Mouse (Mus musculus) stomach, embryonic 16.5 days (tissue): ENCODE data around the gene Cabin1. TPM values are rescaled to one million over a fixed set of nuclear protein-coding genes. Genes with fewer than 3 reads are reported as not detected.
A peak's percentile ranks its signal among the peaks of the same experiment; 100 is the strongest.

Experiments
- ATAC-seq: fragments of 200-750 bp; cut with Nextera tagmentation; 2 replicates; pipeline ENCODE4 v1.8.0; 2017; ENCODE audit warnings: moderate number of reproducible peaks, moderate TSS enrichment; ENCODE audit not compliant: insufficient read depth, low FRiP score
- H3K27ac ChIP-seq: fragments of 300-500 bp; sonication (generic); 2 replicates; pipeline ENCODE4 v1.5.1; 2014; ENCODE audit warnings: low read length
- H3K27me3 ChIP-seq: fragments of 300-500 bp; sonication (generic); 2 replicates; pipeline ENCODE4 v1.6.1; 2014; ENCODE audit warnings: low read length, control low read depth, mixed read lengths; ENCODE audit not compliant: control insufficient read depth, insufficient read depth
- H3K36me3 ChIP-seq: fragments of 300-500 bp; sonication (generic); 2 replicates; pipeline ENCODE4 v1.6.1; 2014; ENCODE audit warnings: low read length; ENCODE audit not compliant: control insufficient read depth, insufficient read depth
- H3K4me1 ChIP-seq: fragments of 300-500 bp; sonication (generic); 2 replicates; pipeline ENCODE4 v1.6.1; 2014; ENCODE audit warnings: low read length, control low read depth, mixed read lengths; ENCODE audit not compliant: control insufficient read depth, insufficient read depth
- H3K4me2 ChIP-seq: fragments of 300-500 bp; sonication (generic); 2 replicates; pipeline ENCODE4 v1.6.1; 2014; ENCODE audit warnings: low read depth, low read length, mixed read lengths
- H3K4me3 ChIP-seq: fragments of 300-500 bp; sonication (generic); replicated peaks from 2 replicates; pipeline ENCODE4 v1.5.1; 2014; ENCODE audit warnings: mild to moderate bottlenecking, low read length
- H3K9ac ChIP-seq: fragments of 300-500 bp; sonication (generic); 2 replicates; pipeline ENCODE4 v1.6.1; 2014; ENCODE audit warnings: low read length
- H3K9me3 ChIP-seq: fragments of 300-500 bp; sonication (generic); replicated peaks from 2 replicates; pipeline ENCODE4 v1.6.1; 2016; ENCODE audit warnings: low read length, control low read depth; ENCODE audit not compliant: control insufficient read depth
- WGBS: fragments of 180-500 bp; shearing (Covaris S2); extraction: QIAGEN DNeasy Blood & Tissue Kit; methylation state at CpG from one replicate; pipeline ENCODE4 v1.1.7; 2014; 5-methylcytosine and 5-hydroxymethylcytosine counted together
- polyA plus RNA-seq: library from polyadenylated mRNA; unstranded; fragments of >200 nt; fragmentation: Nextera tagmentation; extraction: Ambion mirVana; gene quantifications from 2 replicates; pipeline ENCODE4 v1.2.1, GENCODE M21; 2015

The Cabin1 gene
- polyA plus RNA-seq, 1 experiment from 2014 or later = 34.0 TPM

DNA sequence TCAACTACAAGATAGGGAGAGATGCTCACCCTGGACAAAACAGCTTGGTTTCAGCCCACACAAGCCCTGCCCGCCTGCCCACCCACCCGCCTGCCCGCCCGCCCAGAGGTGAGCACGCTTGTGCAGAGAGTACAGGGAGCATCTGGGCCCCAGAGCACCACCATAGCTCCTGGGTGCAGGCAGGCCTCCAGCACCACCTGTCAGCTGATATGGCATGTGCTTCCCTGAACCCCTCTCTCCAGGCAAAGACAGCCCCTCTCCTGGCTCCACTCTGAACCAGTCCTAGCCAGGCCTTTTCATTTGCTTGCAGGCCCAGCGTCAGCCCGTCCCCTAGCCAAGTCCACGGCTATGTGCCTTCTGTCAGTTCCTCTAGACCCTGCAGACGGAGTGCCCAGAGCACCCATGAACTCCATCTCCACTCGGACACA, 83.6 kb downstream of the Cabin1 start:
- H3K9me3 ChIP-seq = no peaks in the 10 kb centered on the region
- H3K4me1 ChIP-seq = peaks cover 30% of the 10 kb centered on the region
- no peak overlapping the region for H3K4me3 ChIP-seq
- H3K4me2 ChIP-seq = no peak overlapping the region
- no peaks in the 10 kb centered on the region for H3K27me3 ChIP-seq
- no peak overlapping the region for H3K9ac ChIP-seq
- 94% methylated on average over 10 of the region's 10 CpGs for WGBS
- no peak for ATAC-seq
- 0 out of 2 replicates have a peak, but pooled peaks cover 3% of the 10 kb centered on the region for H3K36me3 ChIP-seq
- no peak overlapping the region for H3K27ac ChIP-seq

- H3K9ac ChIP-seq = no peak overlapping the region
Measured at GRCm38 (mm10) chr10:75679204-75679603, 84.9 kb downstream of the Cabin1 start.

DNA sequence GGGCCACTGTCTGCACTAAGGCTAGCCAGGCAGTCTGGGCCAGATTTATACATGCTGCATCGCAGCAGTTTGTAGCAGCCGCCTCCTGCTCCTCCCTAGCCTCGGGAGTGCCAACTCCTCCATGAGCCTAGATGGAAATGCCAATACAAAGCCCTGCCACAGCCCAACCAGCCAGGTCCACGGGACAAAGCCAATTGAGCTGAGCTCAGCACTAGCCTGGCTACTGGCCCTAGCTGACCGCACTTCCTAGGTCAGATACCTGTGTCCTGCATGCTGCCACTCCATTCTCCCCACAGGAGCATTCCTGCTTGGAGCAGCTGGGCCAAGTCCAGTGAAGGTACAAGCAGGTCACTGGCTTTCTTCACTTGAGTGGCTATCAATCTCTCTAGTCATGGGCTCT, 86.2 kb downstream of the Cabin1 start:
- 84% methylated on average over 5 of the region's 5 CpGs for WGBS
- Histone ChIP-seq H3K27me3 (no peaks in the 10 kb centered on the region), H3K4me3 (no peak overlapping the region), H3K27ac (peak overlapping the region; percentile 67), H3K4me1 (peaks cover 30% of the 10 kb centered on the region), H3K9me3 (no peaks in the 10 kb centered on the region), H3K9ac (no peak overlapping the region), H3K36me3 (no peaks in the 10 kb centered on the region), H3K4me2 (no peak overlapping the region)
- no peak for ATAC-seq

More at GRCm38 (mm10) chr10:75679204-75679603, 84.9 kb downstream of the Cabin1 start:
- no peak for ATAC-seq
- Histone ChIP-seq H3K9me3 (no peaks in the 10 kb centered on the region), H3K4me2 (no peak overlapping the region), H3K27ac (no peak overlapping the region), H3K36me3 (no peaks in the 10 kb centered on the region), H3K27me3 (no peaks in the 10 kb centered on the region), H3K4me1 (peaks cover 30% of the 10 kb centered on the region), H3K4me3 (no peak overlapping the region)
- WGBS = 75% methylated on average over 6 of the region's 6 CpGs

- H3K36me3 ChIP-seq = no peaks in the 10 kb centered on the region
- peak overlapping the region; percentile 67 for H3K27ac ChIP-seq
- no peak overlapping the region for H3K4me3 ChIP-seq
- H3K4me1 ChIP-seq = peaks cover 30% of the 10 kb centered on the region
- no peak overlapping the region for H3K4me2 ChIP-seq
- H3K9ac ChIP-seq = no peak overlapping the region
- no peaks in the 10 kb centered on the region for H3K9me3 ChIP-seq
- H3K27me3 ChIP-seq = no peaks in the 10 kb centered on the region
- ATAC-seq = no peak
- 72% methylated on average over 2 of the region's 2 CpGs for WGBS
Measured at GRCm38 (mm10) chr10:75677571-75677970, 86.6 kb downstream of the Cabin1 start.

DNA sequence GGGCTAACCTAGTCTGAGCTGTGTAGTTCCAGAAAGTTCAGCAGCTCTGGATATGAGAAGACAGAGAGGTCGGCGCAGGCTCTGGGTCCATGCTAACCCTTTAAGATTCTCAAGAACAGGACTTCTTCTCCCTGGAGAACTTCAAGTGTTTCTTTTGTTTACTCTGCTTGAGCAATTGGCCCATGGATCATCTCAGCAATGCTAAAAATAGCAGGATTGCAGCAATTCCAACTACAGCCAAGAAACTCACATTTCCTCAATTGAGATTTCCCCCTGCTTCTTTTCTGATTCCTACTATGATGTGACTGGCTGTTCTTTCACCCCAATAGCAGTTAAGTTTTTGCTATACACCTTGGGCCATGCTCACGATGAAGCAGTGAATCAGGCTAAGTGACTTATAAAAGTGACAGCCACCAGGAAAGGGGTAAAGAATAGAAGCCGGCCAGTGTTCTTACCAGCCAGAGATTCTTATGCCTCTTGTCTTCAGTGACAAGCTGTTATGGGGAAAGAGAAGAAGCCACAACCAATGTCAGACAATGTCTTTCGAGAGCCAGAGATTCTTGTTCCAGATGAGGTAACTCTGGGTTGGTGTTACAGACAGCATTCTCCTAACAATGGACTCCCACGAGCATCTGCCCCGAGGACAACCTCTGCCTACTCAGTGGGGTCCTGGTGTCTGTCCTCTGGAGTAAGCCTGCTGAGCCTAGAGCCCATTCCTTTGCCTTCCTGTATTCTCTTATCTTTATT, 87.1 kb downstream of the Cabin1 start:
- peaks cover 30% of the 10 kb centered on the region for H3K4me1 ChIP-seq
- 65% methylated on average over 7 of the region's 7 CpGs for WGBS
- no peaks in the 10 kb centered on the region for H3K9me3 ChIP-seq
- H3K4me3 ChIP-seq = no peak overlapping the region
- no peaks in the 10 kb centered on the region for H3K27me3 ChIP-seq
- H3K4me2 ChIP-seq = no peak overlapping the region
- H3K36me3 ChIP-seq = no peaks in the 10 kb centered on the region
- 0 out of 2 replicates have a peak overlapping the region, but pooled peaks have one; percentile 10 for H3K9ac ChIP-seq
- peak; percentile 39; the same call in 1 of the 2 replicates for ATAC-seq
- H3K27ac ChIP-seq = peak overlapping the region; percentile 89

- no peak for ATAC-seq
- Histone ChIP-seq H3K36me3 (no peaks in the 10 kb centered on the region), H3K9me3 (no peaks in the 10 kb centered on the region), H3K4me1 (peaks cover 30% of the 10 kb centered on the region), H3K9ac (0 out of 2 replicates have a peak overlapping the region, but pooled peaks have one; percentile 50), H3K27me3 (no peaks in the 10 kb centered on the region), H3K4me3 (no peak overlapping the region), H3K4me2 (no peak overlapping the region), H3K27ac (peak overlapping the region; percentile 89)
- 79% methylated on average over 2 of the region's 2 CpGs for WGBS
Measured at GRCm38 (mm10) chr10:75676286-75676685, 87.9 kb downstream of the Cabin1 start.

DNA sequence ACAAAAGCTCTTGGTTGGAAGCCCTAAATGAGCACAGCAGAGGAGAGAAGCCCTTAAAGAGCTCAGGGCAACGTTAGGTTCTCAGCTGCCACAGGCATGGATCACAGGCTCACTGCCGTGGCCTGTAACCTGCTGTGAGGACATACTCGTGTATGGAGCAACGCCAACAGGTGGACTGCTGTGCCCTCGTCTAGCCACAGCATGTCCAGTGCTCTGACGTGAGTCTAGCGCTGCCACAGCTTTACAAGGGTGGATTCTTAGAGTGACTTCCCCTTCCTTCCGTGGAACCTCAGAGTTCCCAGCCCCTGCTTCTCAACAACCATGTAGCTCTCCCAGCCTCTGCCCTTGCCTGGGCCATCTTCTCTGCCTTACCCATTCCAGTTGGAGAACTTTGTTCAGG, 88.5 kb downstream of the Cabin1 start:
- Histone ChIP-seq H3K27ac (peak overlapping the region; percentile 89; the same call in 1 of the 2 replicates), H3K4me1 (peaks cover 30% of the 10 kb centered on the region)

GRCm38 (mm10) chr10:75669936-75670335, 94.2 kb downstream of the Cabin1 start:
- Histone ChIP-seq H3K9me3 (no peaks in the 10 kb centered on the region), H3K27ac (no peak overlapping the region), H3K9ac (no peak overlapping the region), H3K4me1 (peaks cover 20% of the 10 kb centered on the region), H3K4me2 (no peak overlapping the region), H3K27me3 (no peaks in the 10 kb centered on the region), H3K4me3 (no peak overlapping the region), H3K36me3 (no peaks in the 10 kb centered on the region)
- ATAC-seq = no peak
- 100% methylated on average over 1 of the region's 1 CpGs for WGBS

More for the DNA sequence above, 88.5 kb downstream of the Cabin1 start:
- H3K27me3 ChIP-seq = no peaks in the 10 kb centered on the region
- H3K9ac ChIP-seq = 0 out of 2 replicates have a peak overlapping the region, but pooled peaks have one; percentile 50
- ATAC-seq = no peak
- no peaks in the 10 kb centered on the region for H3K9me3 ChIP-seq
- H3K4me3 ChIP-seq = no peak overlapping the region
- H3K36me3 ChIP-seq = no peaks in the 10 kb centered on the region
- 84% methylated on average over 8 of the region's 8 CpGs for WGBS
- H3K4me2 ChIP-seq = no peak overlapping the region

GRCm38 (mm10) chr10:75667911-75668270, 96.2 kb downstream of the Cabin1 start:
- peak; percentile 63 for ATAC-seq
- Histone ChIP-seq H3K9me3 (no peaks in the 10 kb centered on the region), H3K9ac (peak overlapping the region; percentile 88), H3K27ac (peak overlapping the region; percentile 90), H3K27me3 (no peaks in the 10 kb centered on the region), H3K36me3 (no peaks in the 10 kb centered on the region), H3K4me3 (peak overlapping the region; percentile 68), H3K4me1 (peaks cover 20% of the 10 kb centered on the region), H3K4me2 (peak overlapping the region; percentile 88)
- WGBS = under 1% methylated on average over 23 of the region's 23 CpGs
